Mouse (Mus musculus) C2C12 (cell line): ENCODE data around the gene Meis2.

Experiments used
- CEBPB ChIP-seq: IDR thresholded peaks from one replicate; pipeline ENCODE4 v1.6.1; 2011; ENCODE audit warnings: low read depth, mild to moderate bottlenecking, control low read depth, moderate library complexity
- CTCF ChIP-seq: IDR thresholded peaks from one replicate; pipeline ENCODE4 v1.5.1; 2011; ENCODE audit not compliant: control insufficient read depth, insufficient read depth, insufficient read length
- MAX ChIP-seq: IDR thresholded peaks from one replicate; pipeline ENCODE4 v1.6.1; 2011; ENCODE audit warnings: mild to moderate bottlenecking, control low read depth

DNA sequence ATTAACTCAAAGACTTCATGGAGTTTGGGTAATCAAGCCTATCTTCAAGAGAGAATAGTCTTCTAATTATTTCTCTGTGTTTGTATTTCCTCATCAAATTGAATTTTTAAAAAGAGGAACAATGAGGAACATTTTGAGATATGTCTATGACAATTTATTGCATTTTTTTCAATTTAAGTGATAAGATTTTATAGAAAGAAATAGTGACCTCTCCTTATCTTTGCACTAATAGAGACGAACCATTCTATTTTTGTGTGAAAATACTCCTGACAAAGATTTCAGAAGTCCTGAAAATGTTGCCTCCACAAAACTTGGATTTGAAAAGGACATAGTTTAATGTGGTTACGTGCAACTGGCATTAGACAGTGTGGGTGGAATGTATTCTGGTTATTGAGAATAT, 131.3 kb downstream of the Meis2 start:
- TF ChIP-seq CTCF (no peak), CEBPB (no peak), MAX (no peak)
